Mouse (Mus musculus) kidney, adult 18-20 months (tissue): ENCODE data around the gene Prl7b1.

ENCODE experiments used
- DNase-seq: peaks from one replicate; pipeline ENCODE4 v3.0.0; 2021

The Prl7b1 gene

DNA sequence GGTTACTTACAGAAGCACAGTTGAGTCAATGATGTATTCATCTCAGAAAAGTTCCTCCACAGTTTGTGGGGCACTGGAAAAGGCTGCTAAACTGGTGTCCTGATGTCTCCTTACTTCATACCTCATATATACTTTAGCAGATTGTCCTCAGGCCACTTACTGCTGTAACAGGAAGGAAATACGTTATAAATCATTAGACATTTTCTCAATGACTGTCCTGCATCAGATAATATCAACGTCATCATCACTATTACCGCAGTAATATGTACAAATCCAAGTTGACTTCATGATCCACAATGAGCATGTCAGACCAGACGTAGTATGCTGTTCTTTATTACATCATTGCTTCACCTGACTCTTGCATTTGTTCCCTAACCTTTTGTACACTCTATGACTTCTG lies at the start of gene Prl7b1:
TSS of gene Prl7b1 (minus strand) at position 101 of the 400 bp plus-strand sequence.
- no peak for DNase-seq

- DNase-seq: no peak
Observed at GRCm38 (mm10) chr13:27642393-27642792, 32.0 kb upstream of the Prl7b1 start, which contains the start of gene Prl7a1. Gene Prl7a1 (minus strand): TSS chr13:27642493.

GRCm38 (mm10) chr13:27582071-27582470 lies 28.3 kb downstream of the Prl7b1 start, which contains the start of gene Prl8a1:
Gene Prl8a1 (minus strand): TSS chr13:27582171.
- DNase-seq: no peak

DNA sequence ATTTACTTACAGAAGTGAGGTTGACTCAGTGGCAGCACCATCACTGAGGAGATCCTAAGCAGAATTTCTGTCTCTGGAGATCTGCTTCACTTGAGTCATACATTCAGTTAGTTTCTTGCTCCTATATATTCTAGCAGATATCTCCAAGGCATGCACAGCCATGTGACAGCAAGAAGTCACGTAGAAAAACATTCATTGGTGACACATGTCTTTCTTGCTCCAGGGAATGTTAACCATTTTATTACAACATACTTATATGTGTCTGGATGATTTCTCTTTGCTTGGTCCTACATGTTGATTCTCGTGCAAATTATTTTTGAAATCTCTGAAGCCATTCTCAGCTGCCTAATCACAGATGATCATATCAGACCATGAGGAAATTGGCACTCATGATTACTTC lies 45.9 kb downstream of the Prl7b1 start, which contains the start of gene Prl8a9:
TSS of gene Prl8a9 (minus strand) at position 101 of the 400 bp plus-strand sequence.
- DNase-seq: no peak

DNA sequence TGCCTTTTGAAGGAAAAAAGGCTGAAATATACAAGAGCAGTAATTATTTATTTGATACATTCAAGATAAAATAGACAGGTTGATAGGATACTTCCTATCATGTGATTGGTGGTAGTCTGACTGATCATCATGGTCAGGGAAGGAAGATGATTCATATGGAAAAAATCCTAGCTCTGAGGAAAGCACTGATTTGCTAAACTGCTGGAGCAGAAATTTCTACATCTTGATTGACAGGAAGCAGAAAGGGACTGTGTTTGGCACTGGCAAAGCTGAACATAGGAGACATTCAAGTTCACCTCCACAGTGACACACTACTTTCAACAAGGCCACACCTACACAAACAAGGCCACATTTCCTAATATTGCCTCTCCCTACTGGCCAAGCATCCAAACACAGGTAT lies 57.0 kb downstream of the Prl7b1 start:
- DNase-seq: no peak
